Mouse (Mus musculus): Measurements from ENCODE around the gene Galk2.

DNA sequence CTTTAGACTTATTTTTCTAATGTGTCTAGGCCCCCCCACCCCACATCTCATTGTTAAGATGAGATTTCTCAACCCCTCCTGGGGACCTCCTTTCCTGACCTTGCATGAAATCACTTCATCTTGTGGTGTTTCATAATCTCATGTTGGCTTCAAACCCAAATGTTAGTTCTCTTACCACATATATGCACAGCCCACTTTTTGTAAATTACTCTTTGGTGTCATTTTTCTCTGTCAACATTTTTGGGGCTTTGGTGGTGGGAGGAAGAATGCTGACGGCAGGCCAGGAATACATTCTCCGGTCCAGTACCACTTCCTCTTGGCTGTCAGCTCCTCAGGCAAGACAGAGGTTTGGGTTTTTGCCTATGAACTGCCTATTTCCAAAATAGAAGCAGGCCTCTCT lies 71.0 kb downstream of the Galk2 start:
- TF ChIP-seq CTCF (IDR thresholded peaks at IDR 0.05; ENCODE audit: low read depth) (no peak), EP300 (IDR thresholded peaks at IDR 0.05; ENCODE audit: low read depth) (no peak)
